Comparison of ENCODE assay signal across 14 mouse cellular contexts in genomic region chr5:49645781-49646180, GRCm38 (mm10).
A peak's percentile ranks its signal among the peaks of the same experiment; 100 is the strongest.
DNase-seq lines count a peak whose midpoint lies in the region.
"Had no signal": no experiment of that assay in that cellular context is flagged by ENCODE, and none has a peak within 500 bp of the region (broad histone marks: within the 10 kb centered on the region; RNA-seq: fewer than 3 reads in every experiment).

No protein-coding gene starts in this region.

- peak; percentile 96 for DNase-seq in brain, adult 2 months (ENCODE audit: low read depth, low spot score)
- peak; percentile 80 for DNase-seq in cerebellum, adult 11-12 months
- peak; percentile 97 for DNase-seq in cerebellum, adult 9-10 months
- peak; percentile 59 to 76 for DNase-seq in cerebellum, postnatal 25 days
- no peak for DNase-seq in left cerebral cortex, adult 9 months (ENCODE audit: low spot score in 2 of 2)
- no peak for DNase-seq in ovary, postnatal 10 days (ENCODE audit: low spot score)
- DNase-seq in left cerebral cortex, adult 8-10 months (ENCODE audit: low spot score in 2 of 2), result no peak
- DNase-seq: adrenal gland, adult 2 months; adrenal gland, postnatal 25 days; embryo, embryonic 11 days; gastrocnemius, postnatal 10 days; heart, adult 18-20 months; heart, postnatal 10 days; kidney, adult 2 months had no signal

Comparison
In these comparisons a context has a peak if more than half of its experiments do, and no peak if none do; other contexts are left out.
1. DNase-seq: peak in brain, adult 2 months (single experiment), cerebellum, adult 11-12 months (single experiment), cerebellum, adult 9-10 months (single experiment) and cerebellum, postnatal 25 days (2 of 2); none in left cerebral cortex, adult 9 months (0 of 2), ovary, postnatal 10 days (single experiment) and left cerebral cortex, adult 8-10 months (0 of 2).